Mouse (Mus musculus): ENCODE measurements around the gene Sall2. TPM values are rescaled to one million over a fixed set of nuclear protein-coding genes. Genes with fewer than 3 reads are reported as not detected.
A peak's percentile ranks its signal among the peaks of the same experiment; 100 is the strongest.
"Not testable (repeated sequence)": the region's sequence is repeated elsewhere in the genome, so short reads cannot be mapped to it uniquely, and the experiment has no call there.

Sall2 gene
- polyA plus RNA-seq, 1 experiment from 2014 or later, result 0.71 TPM

DNA sequence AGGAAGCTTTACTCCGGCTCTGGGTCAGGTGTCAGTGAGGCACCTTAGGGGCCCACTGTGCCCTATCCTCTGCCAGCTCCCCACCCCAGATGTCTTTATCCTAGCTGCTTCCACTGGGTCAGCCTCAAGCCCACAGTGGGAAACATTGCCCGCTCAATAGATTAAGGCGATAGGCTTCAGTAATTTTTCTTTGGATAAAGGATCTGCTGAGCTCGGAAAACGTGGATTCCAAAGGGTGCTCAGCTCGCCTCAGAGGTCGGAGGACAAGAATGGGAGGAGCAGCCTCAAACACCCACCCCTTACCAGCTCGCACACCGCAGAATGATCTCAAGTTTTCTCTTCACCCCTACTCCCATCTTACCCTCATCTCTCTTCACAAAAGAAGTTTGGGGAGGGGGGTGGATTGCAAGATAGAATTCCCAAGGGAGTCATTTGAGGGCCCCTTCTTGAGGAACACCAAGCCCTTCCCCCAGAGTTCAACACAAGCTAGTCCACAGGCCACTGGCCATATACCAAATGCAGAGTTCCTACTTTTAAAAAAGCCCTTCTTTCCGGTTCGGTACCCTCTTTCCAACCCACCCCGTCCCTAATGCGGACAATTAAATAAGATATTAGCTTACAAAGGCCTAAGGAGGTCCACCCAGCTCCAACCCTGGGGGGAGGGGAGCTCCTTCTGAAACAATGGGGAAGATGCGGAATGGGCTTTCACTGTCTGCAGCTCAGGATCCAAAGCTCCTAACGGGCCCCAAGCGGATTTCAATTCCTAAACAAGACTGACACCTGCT is 11.9 kb downstream of the Sall2 start:
- Histone ChIP-seq H3K9me3 (replicated peaks) (no peaks in the 10 kb centered on the region), H3K27ac (replicated peaks) (no peak overlapping the region), H3K4me3 (replicated peaks) (peak overlapping the region; percentile 60), H3K4me1 (replicated peaks) (peaks cover 16% of the 10 kb centered on the region), H3K27me3 (peaks cover 56% of the 10 kb centered on the region), H3K9ac (no peak overlapping the region), H3K4me2 (peak overlapping the region; percentile 76), H3K36me3 (replicated peaks) (no peaks in the 10 kb centered on the region)
- 0 out of 2 replicates have a peak, but pooled peaks have one; percentile 36 for ATAC-seq (ENCODE audit: insufficient read depth)
- 15% methylated on average over 16 of the region's 16 CpGs for WGBS (ENCODE audit: insufficient replicate concordance)

DNA sequence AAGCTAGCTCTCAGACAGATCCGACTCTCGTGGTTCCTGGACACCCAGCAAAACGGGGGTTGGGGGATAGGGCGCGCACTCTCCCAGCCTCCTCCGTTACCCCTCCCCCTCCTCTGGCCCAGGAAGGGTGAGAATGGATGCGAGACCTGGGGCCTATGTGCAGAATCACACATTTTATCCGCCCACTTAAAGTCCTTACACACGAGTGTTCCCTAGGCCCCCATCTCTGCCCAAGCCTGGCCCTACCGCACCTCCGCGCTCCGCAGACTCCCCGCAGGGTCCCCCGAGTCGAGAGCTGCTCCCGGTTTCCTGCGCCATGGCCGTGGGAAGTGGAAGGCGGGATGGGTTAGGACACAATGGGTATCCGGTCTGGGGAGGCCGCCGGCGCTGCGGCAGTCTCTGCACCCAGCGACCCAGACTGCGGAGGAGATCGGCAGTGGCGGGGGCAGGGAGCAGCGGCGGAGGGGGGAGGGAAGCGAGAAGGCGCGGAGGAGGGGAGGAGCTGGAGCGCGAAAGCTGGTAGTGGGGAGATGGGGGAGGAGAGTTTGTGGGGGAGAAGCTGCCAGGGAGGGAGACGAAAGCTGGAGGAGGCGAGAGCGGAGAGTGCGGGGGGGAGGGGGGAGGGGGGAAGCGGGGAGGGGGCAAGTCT is 12.6 kb downstream of the Sall2 start:
- under 1% methylated on average over 39 of the region's 41 CpGs for WGBS (ENCODE audit: insufficient replicate concordance)
- H3K4me2 ChIP-seq, result peak overlapping the region; percentile 76
- peak overlapping the region; percentile 60 for H3K4me3 ChIP-seq (replicated peaks)
- peaks cover 16% of the 10 kb centered on the region for H3K4me1 ChIP-seq (replicated peaks)
- H3K27me3 ChIP-seq, result peaks cover 56% of the 10 kb centered on the region
- no peaks in the 10 kb centered on the region for H3K9me3 ChIP-seq (replicated peaks)
- H3K9ac ChIP-seq, result peak overlapping the region; percentile 42
- H3K36me3 ChIP-seq (replicated peaks), result no peaks in the 10 kb centered on the region
- peak; percentile 71 for ATAC-seq (ENCODE audit: insufficient read depth)
- H3K27ac ChIP-seq (replicated peaks), result no peak overlapping the region

DNA sequence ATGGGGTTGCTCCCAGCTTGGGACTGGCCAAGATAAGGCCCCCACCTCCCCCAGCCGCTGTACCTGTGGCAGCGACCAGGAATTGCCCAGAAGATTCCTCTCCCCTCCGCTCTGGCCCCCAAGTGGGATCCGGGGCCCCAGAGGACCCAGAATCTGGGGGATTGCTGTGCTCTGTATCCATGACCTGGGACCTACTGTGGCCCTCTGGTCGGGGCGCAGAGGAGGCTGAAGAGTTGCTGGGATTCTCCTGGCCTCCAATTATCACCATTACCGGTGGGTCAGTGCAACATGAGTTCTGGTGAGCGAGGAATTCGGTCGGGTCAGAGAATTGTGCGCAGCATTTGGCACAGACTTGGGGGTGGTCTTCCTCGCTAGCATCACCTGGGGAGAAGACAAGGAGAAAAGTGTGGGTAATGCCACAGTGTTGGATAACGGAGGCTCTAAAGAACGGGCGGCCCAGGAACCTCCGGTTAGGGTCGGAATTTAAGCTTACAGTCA is 13.2 kb downstream of the Sall2 start:
- Histone ChIP-seq H3K36me3 (replicated peaks) (no peaks in the 10 kb centered on the region), H3K4me2 (peak overlapping the region; percentile 76), H3K27me3 (peaks cover 56% of the 10 kb centered on the region), H3K4me3 (replicated peaks) (peak overlapping the region; percentile 60), H3K27ac (replicated peaks) (no peak overlapping the region), H3K9me3 (replicated peaks) (no peaks in the 10 kb centered on the region), H3K9ac (peak overlapping the region; percentile 42; the same call in 1 of the 2 replicates), H3K4me1 (replicated peaks) (peaks cover 16% of the 10 kb centered on the region)
- WGBS (ENCODE audit: insufficient replicate concordance), result 14% methylated on average over 17 of the region's 17 CpGs
- ATAC-seq (ENCODE audit: insufficient read depth), result no peak

DNA sequence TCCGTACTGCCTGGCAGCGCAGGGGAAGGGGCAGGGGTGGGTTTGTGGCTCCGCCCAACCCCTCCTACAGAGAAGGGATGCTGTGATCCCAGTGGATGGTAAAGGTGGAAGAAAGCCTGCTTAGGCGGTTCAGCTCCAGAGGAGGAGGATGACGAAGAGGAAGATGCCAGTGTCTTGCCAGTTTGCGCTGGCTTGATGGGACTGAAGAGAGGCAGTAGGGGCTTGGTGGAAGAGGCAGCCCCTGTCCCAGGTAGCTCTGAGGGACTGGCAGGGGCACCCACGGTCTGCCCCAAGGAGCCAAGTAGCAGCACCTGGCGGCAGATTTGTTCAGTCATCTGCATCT is 13.8 kb downstream of the Sall2 start:
- 55% methylated on average over 8 of the region's 8 CpGs for WGBS (ENCODE audit: insufficient replicate concordance)
- H3K27me3 ChIP-seq, result peaks cover 56% of the 10 kb centered on the region
- H3K4me3 ChIP-seq (replicated peaks), result no peak overlapping the region; the same call in 1 of the 2 replicates
- peaks cover 16% of the 10 kb centered on the region for H3K4me1 ChIP-seq (replicated peaks)
- ATAC-seq (ENCODE audit: insufficient read depth), result no peak
- no peaks in the 10 kb centered on the region for H3K9me3 ChIP-seq (replicated peaks)
- peak overlapping the region; percentile 76; the same call in 1 of the 2 replicates for H3K4me2 ChIP-seq
- H3K36me3 ChIP-seq (replicated peaks), result no peaks in the 10 kb centered on the region
- no peak overlapping the region for H3K27ac ChIP-seq (replicated peaks)
- H3K9ac ChIP-seq, result no peak overlapping the region

DNA sequence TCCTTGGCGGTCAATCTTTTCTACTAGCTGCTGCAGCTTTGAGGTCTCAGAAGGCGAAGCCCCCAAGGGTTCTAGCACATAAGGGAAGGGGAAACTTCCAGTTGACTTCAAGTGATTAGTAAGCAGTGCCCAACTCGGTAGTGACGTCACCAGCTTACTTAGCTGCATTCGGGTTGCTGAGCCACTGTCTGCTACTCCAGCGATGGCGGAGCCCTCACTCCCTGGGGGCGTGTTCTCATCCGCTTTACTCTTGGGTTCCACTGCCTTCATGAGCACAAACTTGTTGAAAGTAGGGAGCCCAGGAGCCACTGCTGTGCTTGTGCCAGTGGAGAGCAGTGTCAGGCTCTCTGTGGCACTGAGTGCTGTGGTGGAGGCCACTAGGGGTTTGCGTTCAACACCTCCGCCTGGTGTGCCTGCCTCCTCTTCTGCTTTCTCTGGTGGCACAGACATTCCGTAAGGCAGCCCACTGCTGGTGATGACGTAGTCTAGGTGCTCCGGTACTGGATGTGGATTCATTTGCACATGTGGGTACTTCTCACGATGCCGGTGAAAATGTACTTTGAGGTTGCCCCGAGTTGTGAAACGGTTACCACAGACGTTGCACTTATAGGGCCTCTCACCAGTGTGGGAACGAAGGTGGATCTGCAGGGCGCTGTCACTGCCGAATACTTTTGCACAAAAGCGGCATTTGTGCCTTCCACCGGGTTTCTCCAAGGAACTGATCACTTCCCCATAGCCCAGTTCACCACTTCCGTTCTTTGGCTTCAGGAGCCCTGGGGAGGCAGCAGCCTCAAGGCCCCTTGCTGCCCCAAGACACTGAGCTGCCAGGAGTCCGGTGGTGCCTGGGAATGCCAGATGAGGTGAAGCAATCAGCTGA is 14.4 kb downstream of the Sall2 start:
- ATAC-seq (ENCODE audit: insufficient read depth), result no peak
- WGBS (ENCODE audit: insufficient replicate concordance), result 65% methylated on average over 26 of the region's 26 CpGs
- Histone ChIP-seq H3K4me1 (replicated peaks) (peaks cover 16% of the 10 kb centered on the region), H3K9ac (no peak overlapping the region), H3K27ac (replicated peaks) (no peak overlapping the region), H3K36me3 (replicated peaks) (no peaks in the 10 kb centered on the region), H3K27me3 (peaks cover 56% of the 10 kb centered on the region), H3K9me3 (replicated peaks) (no peaks in the 10 kb centered on the region), H3K4me2 (0 out of 2 replicates have a peak overlapping the region, but pooled peaks have one; percentile 3), H3K4me3 (replicated peaks) (no peak overlapping the region)

DNA sequence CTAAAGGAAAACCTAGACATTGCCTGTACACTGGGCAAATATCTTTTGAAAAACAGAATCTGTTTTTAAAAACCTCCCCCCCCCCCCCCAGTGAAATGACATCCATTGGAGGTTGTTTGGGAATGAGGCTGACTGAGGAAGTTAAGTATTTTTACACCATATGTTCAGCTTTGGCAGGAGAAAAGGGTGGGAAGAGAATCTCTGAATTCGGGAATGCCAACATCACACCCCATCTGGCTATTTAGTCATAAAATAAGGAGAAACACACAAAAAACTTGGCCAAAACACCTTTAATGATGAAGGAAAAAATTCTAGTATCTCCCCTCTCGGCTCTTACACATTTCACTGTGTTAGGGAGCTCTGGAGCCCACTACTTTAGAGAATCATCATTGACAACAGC is 17.7 kb downstream of the Sall2 start:
- Histone ChIP-seq H3K9ac (no peak overlapping the region), H3K4me1 (replicated peaks) (peaks cover 32% of the 10 kb centered on the region), H3K4me3 (replicated peaks) (no peak overlapping the region), H3K27ac (replicated peaks) (no peak overlapping the region), H3K36me3 (replicated peaks) (no peaks in the 10 kb centered on the region), H3K9me3 (replicated peaks) (no peaks in the 10 kb centered on the region), H3K27me3 (peaks cover 35% of the 10 kb centered on the region), H3K4me2 (no peak overlapping the region)
- WGBS (ENCODE audit: insufficient replicate concordance), result 58% methylated on average over 2 of the region's 2 CpGs
- ATAC-seq (ENCODE audit: insufficient read depth), result no peak

DNA sequence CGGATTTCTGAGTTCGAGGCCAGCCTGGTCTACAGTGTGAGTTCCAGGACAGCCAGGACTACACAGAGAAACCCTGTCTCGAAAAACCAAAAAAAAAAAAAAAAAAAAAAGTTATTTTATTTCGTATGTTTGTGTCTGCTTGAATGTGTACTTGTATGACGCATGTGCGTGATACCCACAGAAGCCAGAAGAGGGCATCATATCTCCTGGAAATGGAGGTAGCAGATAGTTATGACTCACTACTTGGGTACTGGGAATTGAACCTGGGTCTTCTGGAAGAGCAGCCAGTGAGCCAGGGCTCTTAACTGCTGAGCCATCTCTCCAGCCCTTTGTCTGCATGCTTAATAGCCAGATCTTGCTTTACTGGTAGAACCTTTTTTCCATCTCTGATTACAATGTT is 18.2 kb downstream of the Sall2 start:
- not testable (repeated sequence) for H3K36me3 ChIP-seq (replicated peaks); H3K4me3 ChIP-seq (replicated peaks); H3K9me3 ChIP-seq (replicated peaks); ATAC-seq (ENCODE audit: insufficient read depth); H3K4me2 ChIP-seq; H3K9ac ChIP-seq; H3K27ac ChIP-seq (replicated peaks)
- Histone ChIP-seq H3K27me3 (peaks cover 29% of the 10 kb centered on the region), H3K4me1 (replicated peaks) (peaks cover 32% of the 10 kb centered on the region)
- WGBS (ENCODE audit: insufficient replicate concordance), result 81% methylated on average over 6 of the region's 6 CpGs

DNA sequence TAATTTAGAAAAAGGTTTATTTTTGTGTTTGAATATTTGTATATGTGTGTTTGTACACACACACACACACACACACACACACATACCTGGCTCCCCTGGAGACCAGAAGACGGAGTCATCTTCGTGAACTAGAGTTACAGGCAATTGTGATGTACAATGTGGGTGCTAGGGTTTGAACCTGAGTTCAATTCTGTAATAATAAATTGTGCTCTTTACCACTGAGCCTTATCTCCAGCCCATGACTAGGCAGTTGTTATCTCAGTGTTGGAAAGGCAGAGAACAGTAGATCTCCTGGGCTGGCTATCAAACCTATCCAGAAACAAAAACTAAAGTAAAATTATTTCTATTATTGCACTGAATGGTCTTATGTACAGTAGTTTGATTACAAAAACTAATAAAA is 22.5 kb downstream of the Sall2 start:
- Histone ChIP-seq H3K9ac (no peak overlapping the region), H3K4me3 (replicated peaks) (no peak overlapping the region; the same call in 1 of the 2 replicates), H3K36me3 (replicated peaks) (no peaks in the 10 kb centered on the region), H3K4me2 (peak overlapping the region; percentile 81), H3K27ac (replicated peaks) (peak overlapping the region; percentile 79), H3K27me3 (no peaks in the 10 kb centered on the region), H3K9me3 (replicated peaks) (no peaks in the 10 kb centered on the region), H3K4me1 (replicated peaks) (peaks cover 42% of the 10 kb centered on the region)
- peak; percentile 43 for ATAC-seq (ENCODE audit: insufficient read depth)
- WGBS (ENCODE audit: insufficient replicate concordance), result 56% methylated on average over 2 of the region's 2 CpGs

DNA sequence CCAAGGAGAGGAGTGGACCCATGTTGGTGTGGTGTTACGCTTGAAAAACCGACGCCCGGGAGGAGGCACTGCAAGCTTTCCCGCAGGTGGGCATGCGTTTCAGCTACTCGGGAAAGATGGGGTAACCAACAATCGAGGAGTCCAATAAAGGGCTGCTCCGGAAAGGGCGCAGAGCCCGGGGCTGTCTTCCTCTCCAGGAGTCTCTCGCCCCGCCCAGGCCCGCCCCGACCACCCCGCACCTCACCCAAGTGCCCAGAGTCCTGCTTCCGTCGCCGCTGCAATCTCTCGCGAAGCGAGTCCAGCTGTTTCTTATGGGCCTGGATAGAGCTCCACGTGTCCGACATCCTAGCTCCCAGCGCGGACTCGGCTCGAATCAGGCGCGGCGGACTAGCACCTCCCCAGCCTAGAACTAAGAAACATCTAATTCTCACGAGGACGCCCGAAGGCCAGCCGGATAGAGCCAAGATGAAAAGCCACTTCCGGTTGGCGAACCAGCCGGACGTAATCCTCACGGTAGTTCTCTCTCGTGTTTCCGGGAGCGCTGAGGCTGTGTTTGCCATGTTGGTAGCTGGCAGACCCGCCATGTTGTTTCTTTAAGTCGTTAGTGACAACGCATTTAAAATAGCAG is 23.8 kb downstream of the Sall2 start, which contains the start of gene Mettl3:
Gene Mettl3, minus strand, starts transcription at position 485 of the 628 bp plus-strand sequence.
- WGBS (ENCODE audit: insufficient replicate concordance), result under 1% methylated on average over 46 of the region's 46 CpGs
- peak within 1 kb of the TSS; percentile 81 for H3K4me2 ChIP-seq
- H3K9ac ChIP-seq, result peak within 1 kb of the TSS; percentile 73
- H3K4me1 ChIP-seq (replicated peaks), result peaks cover 42% of the 10 kb centered on the region
- ATAC-seq (ENCODE audit: insufficient read depth), result peak; percentile 92
- no peaks in the 10 kb centered on the region for H3K27me3 ChIP-seq
- no peaks in the 10 kb centered on the region for H3K9me3 ChIP-seq (replicated peaks)
- peak within 1 kb of the TSS; percentile 84 for H3K4me3 ChIP-seq (replicated peaks)
- H3K36me3 ChIP-seq (replicated peaks), result peaks cover 7% of the 10 kb centered on the region
- peak within 1 kb of the TSS; percentile 93 for H3K27ac ChIP-seq (replicated peaks)

DNA sequence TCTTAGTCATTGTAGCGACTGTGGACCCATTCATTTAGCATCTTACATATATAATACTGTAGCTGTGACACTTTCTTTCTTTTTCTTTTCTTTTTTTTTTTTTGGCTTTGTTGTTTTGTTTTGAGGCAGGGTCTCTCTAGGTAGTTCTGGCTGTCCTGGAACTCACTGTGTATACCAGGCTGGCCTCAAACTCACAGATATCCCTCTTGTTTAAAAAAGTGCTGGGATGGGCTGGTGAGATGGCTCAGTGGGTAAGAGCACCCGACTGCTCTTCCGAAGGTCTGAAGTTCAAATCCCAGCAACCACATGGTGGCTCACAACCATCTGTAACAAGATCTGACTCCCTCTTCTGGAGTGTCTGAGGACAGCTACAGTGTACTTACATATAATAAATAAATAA is 25.0 kb downstream of the Sall2 start:
- ATAC-seq (ENCODE audit: insufficient read depth); H3K9me3 ChIP-seq (replicated peaks); H3K9ac ChIP-seq; H3K27ac ChIP-seq (replicated peaks); H3K27me3 ChIP-seq; H3K4me2 ChIP-seq: not testable (repeated sequence)
- Histone ChIP-seq H3K36me3 (replicated peaks) (peaks cover 18% of the 10 kb centered on the region), H3K4me1 (replicated peaks) (peaks cover 37% of the 10 kb centered on the region), H3K4me3 (replicated peaks) (0 out of 2 replicates have a peak overlapping the region, but pooled peaks have one; percentile 84)
- 77% methylated on average over 3 of the region's 3 CpGs for WGBS (ENCODE audit: insufficient replicate concordance)

Data from liver, embryonic 15.5 days (tissue).